Mouse (Mus musculus) kidney, adult 2 months (tissue): ENCODE measurements around the gene Tmem37.

ENCODE experiments used
- CTCF ChIP-seq: fragments of 200-500 bp; conservative IDR thresholded peaks from 2 replicates; pipeline ENCODE4 v1.5.1; 2011; ENCODE audit warnings: low read depth, mild to moderate bottlenecking, control low read depth, low read length, moderate library complexity, mixed read lengths; ENCODE audit not compliant: insufficient read depth, insufficient read length
- POLR2A ChIP-seq: fragments of 200-500 bp; IDR thresholded peaks from one replicate; pipeline ENCODE4 v1.6.1; 2011; ENCODE audit warnings: low read depth, low read length, control low read depth

DNA sequence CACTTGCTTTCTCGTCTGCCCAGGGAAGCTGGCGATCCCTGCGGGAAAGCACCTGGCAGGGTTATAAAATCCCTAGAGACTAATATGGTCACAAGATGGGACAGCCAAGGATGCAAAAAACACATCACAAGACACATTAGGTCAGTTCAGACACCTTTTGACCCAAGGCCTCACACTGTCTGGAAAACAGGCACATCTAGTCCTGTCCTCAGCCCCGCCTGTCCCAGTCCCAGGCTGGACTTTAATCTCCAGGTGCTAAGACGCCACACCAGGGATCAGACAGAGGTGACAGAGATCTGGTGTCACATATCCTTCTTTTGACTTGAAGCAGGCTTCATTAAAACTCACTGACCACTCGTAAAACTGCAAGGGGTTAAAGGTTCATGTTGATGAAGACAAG is 3.7 kb downstream of the Tmem37 start:
- TF ChIP-seq POLR2A, result no peak
- TF ChIP-seq CTCF, result no peak
